16 mouse cellular contexts compared by ENCODE assay signal in the genomic region with DNA sequence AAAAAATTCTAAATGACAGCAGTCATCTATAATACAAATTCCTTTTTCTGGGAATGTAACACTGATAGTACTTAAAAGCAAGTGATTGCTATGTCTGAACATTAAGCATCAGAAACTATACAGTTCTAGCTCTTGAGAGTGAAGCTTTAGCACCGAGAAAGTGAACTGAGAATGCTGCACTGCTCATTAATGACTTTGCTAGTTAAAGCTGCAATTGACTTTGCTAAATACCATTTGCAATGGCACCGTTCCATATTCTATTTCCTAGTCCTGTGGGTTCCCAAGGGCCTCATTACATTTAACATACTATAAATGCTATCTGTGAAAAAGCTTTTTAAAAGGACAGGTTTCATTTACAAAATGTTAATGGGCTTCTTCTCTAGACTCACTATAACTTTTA.
"Had no signal": no experiment of that assay in that cellular context is flagged by ENCODE, and none has a peak within 500 bp of the region (broad histone marks: within the 10 kb centered on the region; RNA-seq: fewer than 3 reads in every experiment).

No protein-coding gene starts in this region.

- H3K9me3 ChIP-seq: kidney, embryonic 15.5 days; liver, embryonic 13.5 days; midbrain, embryonic 12.5 days; midbrain, embryonic 15.5 days had no signal

- H3K4me2 ChIP-seq: kidney, embryonic 15.5 days; liver, embryonic 13.5 days; midbrain, embryonic 12.5 days; midbrain, embryonic 15.5 days had no signal

- H3K4me1 ChIP-seq: kidney, embryonic 15.5 days; liver, embryonic 13.5 days; midbrain, embryonic 12.5 days; midbrain, embryonic 15.5 days had no signal

- H3K4me3 ChIP-seq: kidney, embryonic 15.5 days; left cerebral cortex, adult 2 months; liver, embryonic 13.5 days; midbrain, embryonic 12.5 days; midbrain, embryonic 15.5 days; myocyte had no signal

- H3K9ac ChIP-seq: kidney, embryonic 15.5 days; liver, embryonic 13.5 days; midbrain, embryonic 12.5 days; midbrain, embryonic 15.5 days had no signal

- H3K27ac ChIP-seq: kidney, embryonic 15.5 days; left cerebral cortex, adult 2 months; liver, embryonic 13.5 days; midbrain, embryonic 12.5 days; midbrain, embryonic 15.5 days had no signal

- DNase-seq: kidney, adult 11 months; kidney, adult 8-10 months; kidney, postnatal 10 days; kidney, postnatal 36 days; layer of hippocampus, postnatal 36 days; liver, embryonic 13.5 days; lung, adult 2 months; lung, postnatal 14 days; lung, postnatal 4 days; thymus, adult 18-20 months; thymus, postnatal 4 days had no signal

- H3K36me3 ChIP-seq: kidney, embryonic 15.5 days; liver, embryonic 13.5 days; midbrain, embryonic 12.5 days; midbrain, embryonic 15.5 days had no signal

- ATAC-seq: midbrain, embryonic 15.5 days had no signal

- H3K27me3 ChIP-seq: kidney, embryonic 15.5 days; liver, embryonic 13.5 days; midbrain, embryonic 12.5 days; midbrain, embryonic 15.5 days had no signal
